Mouse (Mus musculus): ENCODE measurements at regions not wholly inside any gene's neighbourhood (a gene's known extent, or its start where the extent isn't known, plus 50 kb on each side); places are given as distances from the start of the nearest gene placed in this dataset.

DNA sequence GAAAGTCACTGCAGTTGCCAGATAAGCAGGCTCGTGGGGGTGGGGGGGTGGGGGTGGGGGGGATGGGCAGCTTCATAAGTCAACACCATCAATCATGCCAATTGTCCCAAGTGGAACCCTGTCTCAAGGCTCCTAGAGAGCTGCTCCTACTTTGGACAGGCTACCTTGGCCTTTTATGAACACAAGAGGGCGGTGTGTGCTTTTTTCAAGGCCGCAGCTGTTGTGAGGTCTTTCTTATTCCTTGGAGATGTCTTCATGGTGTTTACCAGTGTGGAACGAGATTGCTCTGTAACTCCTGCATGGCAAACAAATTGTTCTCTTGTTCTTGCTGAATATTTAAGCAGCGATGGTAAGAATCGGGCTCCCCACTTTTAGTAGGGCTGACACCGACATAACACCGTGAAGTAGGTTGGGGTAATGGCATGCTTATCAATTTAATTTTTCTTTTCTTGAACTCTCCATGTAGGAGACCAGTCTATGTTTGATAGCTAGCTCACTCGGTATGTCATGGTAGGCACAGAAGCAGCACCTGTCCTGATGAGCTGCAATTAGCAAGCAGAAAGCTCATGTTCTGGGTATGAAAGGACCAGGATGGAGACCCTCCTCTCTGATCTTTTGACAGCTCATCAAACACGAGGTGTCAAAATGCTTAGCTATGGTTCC, 118.7 kb upstream of the Nmur2 start:
- TF ChIP-seq CTCF (IDR thresholded peaks at IDR 0.05; ENCODE audit: low read depth) (peak; percentile 44), EP300 (IDR thresholded peaks at IDR 0.05; ENCODE audit: low read depth) (no peak)
